Mouse (Mus musculus) liver, postnatal 0 days (tissue): ENCODE measurements around the gene Ccdc9. TPM values are rescaled to one million over a fixed set of nuclear protein-coding genes. Genes with fewer than 3 reads are reported as not detected.
A peak's percentile ranks its signal among the peaks of the same experiment; 100 is the strongest.

Source experiments
- ATAC-seq: fragments of 200-750 bp; cut with Nextera tagmentation; 2 replicates; pipeline ENCODE4 v1.8.0; 2017; ENCODE audit warnings: mild to moderate bottlenecking, moderate library complexity
- DNase-seq: peaks from one replicate; pipeline ENCODE4 v3.0.0-alpha.2; 2016
- H3K27ac ChIP-seq: fragments of 300-500 bp; sonication (generic); 2 replicates; pipeline ENCODE4 v1.5.1; 2014; ENCODE audit warnings: antibody characterized with exemption, moderate library complexity, mild to moderate bottlenecking, low read depth
- H3K27me3 ChIP-seq: fragments of 300-500 bp; sonication (generic); 2 replicates; pipeline ENCODE4 v1.6.1; 2014; ENCODE audit warnings: low read length, control low read depth, mixed read lengths; ENCODE audit not compliant: insufficient read depth
- H3K36me3 ChIP-seq: fragments of 300-500 bp; sonication (generic); replicated peaks from 2 replicates; pipeline ENCODE4 v1.6.1; 2014; ENCODE audit warnings: mild to moderate bottlenecking, control low read depth, low read length, moderate library complexity, mixed read lengths; ENCODE audit not compliant: insufficient read depth
- H3K4me1 ChIP-seq: fragments of 300-500 bp; sonication (generic); 2 replicates; pipeline ENCODE4 v1.6.1; 2014; ENCODE audit warnings: antibody characterized with exemption, mild to moderate bottlenecking, control low read depth; ENCODE audit not compliant: insufficient read depth
- H3K4me2 ChIP-seq: fragments of 300-500 bp; sonication (generic); 2 replicates; pipeline ENCODE4 v1.6.1; 2014; ENCODE audit warnings: low read depth, mild to moderate bottlenecking, low read length, moderate library complexity, mixed read lengths
- H3K4me3 ChIP-seq: fragments of 300-500 bp; sonication (generic); 2 replicates; pipeline ENCODE4 v1.5.1; 2014; ENCODE audit warnings: low read depth, low read length
- H3K9ac ChIP-seq: fragments of 300-500 bp; sonication (generic); replicated peaks from 2 replicates; pipeline ENCODE4 v1.6.1; 2014; ENCODE audit warnings: mild to moderate bottlenecking, moderate library complexity
- H3K9me3 ChIP-seq: fragments of 300-500 bp; sonication (generic); 2 replicates; pipeline ENCODE4 v1.6.1; 2016; ENCODE audit warnings: mild to moderate bottlenecking, control low read depth, low read length, mixed read lengths
- CTCF ChIP-seq: sonication (generic); IDR thresholded peaks from 2 replicates; pipeline ENCODE4 v1.5.1; 2016; ENCODE audit warnings: antibody characterized with exemption, low read depth
- EP300 ChIP-seq: IDR thresholded peaks from 2 replicates; pipeline ENCODE4 v1.6.1; 2016; ENCODE audit warnings: antibody characterized with exemption, low read depth, mild to moderate bottlenecking
- WGBS: fragments of 180-500 bp; shearing (Covaris S2); extraction: QIAGEN DNeasy Blood & Tissue Kit; methylation state at CpG from one replicate; pipeline ENCODE4 v1.1.7; 2014; ENCODE audit not compliant: insufficient replicate concordance; 5-methylcytosine and 5-hydroxymethylcytosine counted together
- polyA plus RNA-seq: library from polyadenylated mRNA; unstranded; fragments of >200 nt; fragmentation: Nextera tagmentation; extraction: Ambion mirVana; gene quantifications from 2 replicates; pipeline ENCODE4 v1.2.1, GENCODE M21; 2015

Ccdc9 gene
- polyA plus RNA-seq, 1 experiment from 2014 or later: 5.7 TPM

DNA sequence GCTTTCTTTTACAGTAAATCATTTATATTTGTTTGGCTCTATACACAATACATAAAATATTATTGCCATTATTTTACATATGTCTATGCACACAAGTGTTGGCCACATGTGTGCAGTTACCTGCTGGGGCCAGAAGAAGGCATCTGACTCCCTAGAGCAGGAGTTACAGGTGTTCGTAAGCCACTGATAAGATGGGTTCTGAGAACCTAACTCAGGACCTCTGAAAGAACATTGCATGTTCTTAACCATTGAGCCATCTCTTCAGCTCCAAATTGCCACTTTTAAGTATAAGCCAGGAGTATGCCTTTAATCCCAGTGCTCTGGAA, 45.7 kb downstream of the Ccdc9 start:
- TF ChIP-seq CTCF: peak; percentile 26
- no peak for TF ChIP-seq EP300
- Histone ChIP-seq H3K9me3 (no peaks in the 10 kb centered on the region), H3K36me3 (0 out of 2 replicates have a peak, but pooled peaks cover 4% of the 10 kb centered on the region), H3K4me2 (peak overlapping the region; percentile 69), H3K4me3 (no peak overlapping the region), H3K9ac (no peak overlapping the region), H3K27ac (peak overlapping the region; percentile 85), H3K4me1 (peaks cover 42% of the 10 kb centered on the region), H3K27me3 (no peaks in the 10 kb centered on the region)
- ATAC-seq (no peak), DNase-seq (no peak)
- WGBS: 65% methylated on average over 1 of the region's 1 CpGs

DNA sequence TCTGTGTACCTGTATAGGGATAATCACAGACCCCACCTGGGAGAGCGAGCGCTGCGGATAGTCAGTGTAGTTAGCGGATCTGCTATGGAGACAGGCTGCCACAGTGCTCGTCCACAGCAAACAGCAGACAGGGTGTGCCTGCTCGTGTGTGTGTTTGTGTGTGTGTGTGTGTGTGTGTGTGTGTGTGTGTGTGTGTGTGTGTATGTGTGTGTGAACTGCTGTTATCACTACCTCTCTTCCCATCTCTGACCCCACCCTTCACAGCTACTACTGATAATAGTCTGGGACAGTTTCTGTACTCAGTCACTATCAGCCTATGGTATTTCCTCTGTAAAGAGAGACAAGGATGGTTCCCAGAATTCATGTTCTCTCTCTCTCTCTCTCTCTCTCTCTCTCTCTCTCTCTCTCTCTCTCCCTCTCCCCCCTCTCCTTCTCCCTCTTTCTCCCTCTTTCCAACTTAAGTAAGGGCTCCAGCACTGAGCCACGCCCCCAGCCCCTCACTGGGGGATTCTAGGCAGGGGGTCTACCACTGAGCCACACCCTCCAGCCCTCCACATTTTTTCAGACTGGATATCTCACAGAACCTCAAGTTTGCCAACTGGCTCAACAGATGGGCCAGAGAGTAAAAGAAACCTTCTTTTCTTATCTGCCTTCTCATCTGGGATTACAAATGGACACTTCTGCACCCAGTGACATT, 46.2 kb downstream of the Ccdc9 start:
- DNase-seq: peak; percentile 38
- peak; percentile 68 for ATAC-seq
- peak overlapping the region; percentile 85 for H3K27ac ChIP-seq
- H3K36me3 ChIP-seq: 0 out of 2 replicates have a peak, but pooled peaks cover 4% of the 10 kb centered on the region
- H3K4me2 ChIP-seq: peak overlapping the region; percentile 69
- no peaks in the 10 kb centered on the region for H3K9me3 ChIP-seq
- TF ChIP-seq CTCF (no peak), EP300 (peak; percentile 57)
- H3K9ac ChIP-seq: peak overlapping the region; percentile 57
- WGBS: 39% methylated on average over 7 of the region's 7 CpGs
- peaks cover 42% of the 10 kb centered on the region for H3K4me1 ChIP-seq
- H3K4me3 ChIP-seq: peak overlapping the region; percentile 41
- no peaks in the 10 kb centered on the region for H3K27me3 ChIP-seq

DNA sequence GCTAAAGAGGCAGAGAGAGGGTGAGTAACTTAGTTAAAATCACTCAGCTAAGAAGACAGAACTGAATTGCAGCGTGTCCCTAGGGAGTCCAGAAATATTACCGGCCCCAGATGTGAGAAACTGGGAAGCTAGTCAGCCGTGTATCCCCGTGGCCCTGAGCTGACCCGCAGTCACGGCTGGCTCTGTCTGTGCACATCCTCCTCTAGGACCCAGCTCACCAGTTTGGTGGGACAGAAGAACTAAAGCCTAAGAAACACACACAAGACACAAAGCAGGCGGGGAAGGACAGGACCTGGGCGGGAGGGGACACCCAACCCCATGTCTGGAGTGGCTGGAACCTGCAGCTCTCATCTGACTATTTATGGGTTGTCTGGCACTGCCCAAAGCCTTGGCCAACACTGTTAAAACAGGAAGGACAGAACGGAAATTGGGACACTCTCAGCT, 47.0 kb downstream of the Ccdc9 start:
- Histone ChIP-seq H3K4me3 (peak overlapping the region; percentile 41), H3K27ac (peak overlapping the region; percentile 85), H3K4me2 (peak overlapping the region; percentile 69), H3K9ac (peak overlapping the region; percentile 57), H3K9me3 (no peaks in the 10 kb centered on the region), H3K36me3 (0 out of 2 replicates have a peak, but pooled peaks cover 4% of the 10 kb centered on the region), H3K27me3 (no peaks in the 10 kb centered on the region), H3K4me1 (peaks cover 42% of the 10 kb centered on the region)
- ATAC-seq: peak; percentile 43
- WGBS: 32% methylated on average over 9 of the region's 9 CpGs
- TF ChIP-seq CTCF: no peak
- 0 out of 2 replicates have a peak, but pooled peaks have one; percentile 15 for TF ChIP-seq EP300
- peak; percentile 56 for DNase-seq

DNA sequence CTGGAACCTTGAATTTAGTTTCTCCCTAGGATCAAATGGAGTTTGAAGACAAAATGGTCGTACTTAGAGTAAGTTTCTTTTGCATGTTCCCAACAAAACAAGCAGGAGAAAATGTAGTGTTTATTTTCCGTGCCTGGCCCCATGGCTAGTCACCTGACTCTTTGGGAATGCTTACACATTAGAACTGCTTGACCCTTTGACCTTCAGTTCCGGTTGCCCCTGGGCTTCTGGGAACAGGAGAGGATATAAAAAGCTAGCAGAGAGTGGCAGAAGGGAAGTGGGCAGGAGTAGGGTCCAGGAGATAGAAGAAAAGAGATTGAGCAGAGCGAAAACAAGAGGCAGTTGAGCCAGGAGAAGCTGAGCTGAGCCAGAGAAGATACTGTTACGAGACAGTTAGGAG, 56.7 kb downstream of the Ccdc9 start:
- Histone ChIP-seq H3K9me3 (peaks cover 4% of the 10 kb centered on the region; the same call in 1 of the 2 replicates), H3K27ac (no peak overlapping the region), H3K36me3 (no peaks in the 10 kb centered on the region), H3K4me3 (no peak overlapping the region), H3K4me1 (peaks cover 8% of the 10 kb centered on the region), H3K9ac (no peak overlapping the region), H3K27me3 (no peaks in the 10 kb centered on the region), H3K4me2 (no peak overlapping the region)
- WGBS: 35% methylated on average over 5 of the region's 5 CpGs
- ATAC-seq (no peak), DNase-seq (no peak)
- TF ChIP-seq EP300 (no peak; the same call in 1 of the 2 replicates), CTCF (no peak)

Other genes with a start within 250 kb of the Ccdc9 start
- 0.95 and 1.0 TPM in 2 replicates for gene Bicra, start 238.9 kb downstream of the Ccdc9 start, polyA plus RNA-seq
- not detected in 2 replicates for gene Zfp541, start 225.0 kb downstream of the Ccdc9 start, polyA plus RNA-seq
- gene Napa, start 188.3 kb downstream of the Ccdc9 start, polyA plus RNA-seq: 96.6 and 105 TPM in 2 replicates
- 6.5 and 7.5 TPM in 2 replicates for gene Kptn, start 166.9 kb downstream of the Ccdc9 start, polyA plus RNA-seq
- not detected in 2 replicates for gene Slc8a2, start 157.0 kb downstream of the Ccdc9 start, polyA plus RNA-seq
- 1.9 and 2.0 TPM in 2 replicates for gene Meis3, start 111.7 kb downstream of the Ccdc9 start, polyA plus RNA-seq
- gene Dhx34, start 64.8 kb downstream of the Ccdc9 start, polyA plus RNA-seq: 3.6 and 3.9 TPM in 2 replicates
- gene C5ar2, start 42.6 kb downstream of the Ccdc9 start, polyA plus RNA-seq: 0.92 and 1.2 TPM in 2 replicates
- 5.5 and 6.9 TPM in 2 replicates for gene C5ar1, start 27.3 kb downstream of the Ccdc9 start, polyA plus RNA-seq
- gene Inafm1, start 13.2 kb downstream of the Ccdc9 start, polyA plus RNA-seq: 7.5 and 8.4 TPM in 2 replicates
- 3.7 and 4.1 TPM in 2 replicates for gene Bbc3, start 21.6 kb upstream of the Ccdc9 start, polyA plus RNA-seq
- 48.3 and 51.9 TPM in 2 replicates for gene Sae1, start 101.0 kb upstream of the Ccdc9 start, polyA plus RNA-seq
- 4.7 and 5.2 TPM in 2 replicates for gene Zc3h4, start 114.1 kb upstream of the Ccdc9 start, polyA plus RNA-seq
- 38.7 and 43.0 TPM in 2 replicates for gene Tmem160, start 166.0 kb upstream of the Ccdc9 start, polyA plus RNA-seq
- 0.07 and 0.11 TPM in 2 replicates for gene Npas1, start 190.9 kb upstream of the Ccdc9 start, polyA plus RNA-seq